Mouse (Mus musculus): ENCODE data around the gene Il15. TPM values are rescaled to one million over a fixed set of nuclear protein-coding genes. Genes with fewer than 3 reads are reported as not detected.

The Il15 gene
- polyA plus RNA-seq, 1 experiment from 2014 or later, result 0.72 TPM

- Histone ChIP-seq H3K4me2 (ENCODE audit: low read length) (no peak overlapping the region), H3K36me3 (ENCODE audit: control insufficient read depth, insufficient read depth, low read length) (no peaks in the 10 kb centered on the region), H3K4me1 (ENCODE audit: control insufficient read depth, insufficient read depth, low read length) (no peaks in the 10 kb centered on the region), H3K27me3 (ENCODE audit: control insufficient read depth, insufficient read depth, low read length) (no peaks in the 10 kb centered on the region), H3K27ac (replicated peaks; ENCODE audit: low read depth, low read length) (no peak overlapping the region), H3K9me3 (ENCODE audit: control insufficient read depth, low read length) (no peaks in the 10 kb centered on the region), H3K9ac (replicated peaks; ENCODE audit: low read length) (no peak overlapping the region), H3K4me3 (replicated peaks; ENCODE audit: low read depth, low read length) (no peak overlapping the region)
- 86% methylated on average over 3 of the region's 3 CpGs for WGBS
- DNase-seq (no peak), ATAC-seq (ENCODE audit: low FRiP score, low TSS enrichment) (no peak)
Measured at GRCm38 (mm10) chr8:82285866-82286265, 117.2 kb downstream of the Il15 start.

- H3K4me3 ChIP-seq (replicated peaks; ENCODE audit: low read depth, low read length), result no peak overlapping the region
- H3K27ac ChIP-seq (replicated peaks; ENCODE audit: low read depth, low read length), result no peak overlapping the region
- H3K4me1 ChIP-seq (ENCODE audit: control insufficient read depth, insufficient read depth, low read length), result no peaks in the 10 kb centered on the region
- H3K27me3 ChIP-seq (ENCODE audit: control insufficient read depth, insufficient read depth, low read length), result no peaks in the 10 kb centered on the region
- H3K9me3 ChIP-seq (ENCODE audit: control insufficient read depth, low read length), result no peaks in the 10 kb centered on the region
- DNase-seq (no peak), ATAC-seq (ENCODE audit: low FRiP score, low TSS enrichment) (no peak)
- no peak overlapping the region for H3K4me2 ChIP-seq (ENCODE audit: low read length)
- no peaks in the 10 kb centered on the region for H3K36me3 ChIP-seq (ENCODE audit: control insufficient read depth, insufficient read depth, low read length)
- WGBS, result 81% methylated on average over 5 of the region's 5 CpGs
- H3K9ac ChIP-seq (replicated peaks; ENCODE audit: low read length), result no peak overlapping the region
Measured at GRCm38 (mm10) chr8:82281995-82282394, 121.0 kb downstream of the Il15 start.
